Mouse (Mus musculus): ENCODE results near the gene Myf6. TPM values are rescaled to one million over a fixed set of nuclear protein-coding genes. Genes with fewer than 3 reads are reported as not detected.

The Myf6 gene
- total RNA-seq (2023) = not detected in 2 replicates

GRCm38 (mm10) chr10:107494568-107494967, at the start of gene Myf6:
Gene Myf6, minus strand, starts transcription at chr10:107494737.

GRCm38 (mm10) chr10:107485870-107486269, 8.7 kb downstream of the Myf6 start, which contains the start of gene Myf5:
Gene Myf5, minus strand, starts transcription at chr10:107486134.

Other genes with a start within 250 kb of the Myf6 start
- gene Lin7a, start 223.1 kb downstream of the Myf6 start, total RNA-seq (2023) = not detected in 2 replicates
- gene Myf5, start 8.6 kb downstream of the Myf6 start, total RNA-seq (2023) = not detected in 2 replicates
- not detected in 2 replicates for gene Ptprq, start 225.3 kb upstream of the Myf6 start, total RNA-seq (2023)